Mouse (Mus musculus): ENCODE measurements around the gene Calhm5.

DNA sequence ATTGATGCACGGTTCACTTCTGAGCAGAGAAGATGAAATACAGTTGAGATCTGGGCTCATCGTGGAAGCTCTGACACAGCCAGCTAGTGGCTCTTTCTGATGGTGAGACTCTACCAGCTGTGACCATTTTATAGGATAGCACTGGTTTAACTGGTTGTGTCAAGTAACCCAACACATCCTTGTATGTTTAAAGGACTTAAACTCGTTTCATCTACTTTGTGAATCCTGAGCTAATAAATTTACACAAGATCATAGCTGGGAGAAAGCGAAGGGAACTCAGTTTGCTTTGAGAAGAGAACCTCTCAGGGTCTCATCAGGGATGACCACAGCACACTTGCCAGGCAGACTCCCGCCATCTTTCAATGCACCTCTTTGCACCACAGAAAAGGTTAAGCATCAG lies 52.1 kb downstream of the Calhm5 start, which contains the start of gene Calhm4:
- TF ChIP-seq POLR2A (IDR thresholded peaks at IDR 0.05; ENCODE audit: insufficient read depth, low read depth, low read length) (no peak), CTCF (IDR thresholded peaks at IDR 0.05; ENCODE audit: insufficient read depth, low read depth, low read length) (no peak)
